Mouse (Mus musculus) stomach, postnatal 0 days (tissue): ENCODE results near the gene Hoxc5. TPM values are rescaled to one million over a fixed set of nuclear protein-coding genes. Genes with fewer than 3 reads are reported as not detected.

Source experiments
- ATAC-seq: fragments of 200-750 bp; cut with Nextera tagmentation; 2 replicates; pipeline ENCODE4 v1.8.0; 2017; ENCODE audit not compliant: low FRiP score, low TSS enrichment
- DNase-seq: peaks from one replicate; pipeline ENCODE4 v3.0.0-alpha.2; 2016; ENCODE audit warnings: low spot score
- H3K27ac ChIP-seq: fragments of 300-500 bp; sonication (generic); replicated peaks from 2 replicates; pipeline ENCODE4 v1.5.1; 2014; ENCODE audit warnings: mild to moderate bottlenecking, control low read depth
- H3K27me3 ChIP-seq: fragments of 300-500 bp; sonication (generic); 2 replicates; pipeline ENCODE4 v1.6.1; 2014; ENCODE audit warnings: low read length; ENCODE audit not compliant: control insufficient read depth, insufficient read depth
- H3K36me3 ChIP-seq: fragments of 300-500 bp; sonication (generic); 2 replicates; pipeline ENCODE4 v1.6.1; 2014; ENCODE audit warnings: low read length, mixed read lengths; ENCODE audit not compliant: control insufficient read depth, insufficient read depth
- H3K4me1 ChIP-seq: fragments of 300-500 bp; sonication (generic); replicated peaks from 2 replicates; pipeline ENCODE4 v1.6.1; 2014; ENCODE audit warnings: antibody characterized with exemption; ENCODE audit not compliant: control insufficient read depth, insufficient read depth
- H3K4me2 ChIP-seq: fragments of 300-500 bp; sonication (generic); replicated peaks from 2 replicates; pipeline ENCODE4 v1.6.1; 2014; ENCODE audit warnings: low read depth, mild to moderate bottlenecking, control low read depth, moderate library complexity
- H3K4me3 ChIP-seq: fragments of 300-500 bp; sonication (generic); 2 replicates; pipeline ENCODE4 v1.5.1; 2014; ENCODE audit warnings: low read depth, low read length, control low read depth
- H3K9ac ChIP-seq: fragments of 300-500 bp; sonication (generic); 2 replicates; pipeline ENCODE4 v1.6.1; 2014; ENCODE audit warnings: mild to moderate bottlenecking, low read length, control low read depth, mixed read lengths
- H3K9me3 ChIP-seq: fragments of 300-500 bp; sonication (generic); 2 replicates; pipeline ENCODE4 v1.6.1; 2016; ENCODE audit warnings: low read length; ENCODE audit not compliant: control insufficient read depth
- CTCF ChIP-seq: IDR thresholded peaks from 2 replicates; pipeline ENCODE4 v1.5.1; 2016; ENCODE audit warnings: antibody characterized with exemption, low read depth, mild to moderate bottlenecking, moderate library complexity
- EP300 ChIP-seq: optimal IDR thresholded peaks from 2 replicates; pipeline ENCODE3; 2016; ENCODE audit warnings: antibody characterized with exemption
- WGBS: fragments of 180-500 bp; shearing (Covaris S2); extraction: QIAGEN DNeasy Blood & Tissue Kit; methylation state at CpG from one replicate; pipeline ENCODE4 v1.1.7; 2014; 5-methylcytosine and 5-hydroxymethylcytosine counted together
- polyA plus RNA-seq: library from polyadenylated mRNA; unstranded; fragments of >200 nt; fragmentation: Nextera tagmentation; extraction: Ambion mirVana; gene quantifications from 2 replicates; pipeline ENCODE4 v1.2.1, GENCODE M21; 2015

Hoxc5 gene
- polyA plus RNA-seq, 1 experiment from 2014 or later = 18.0 TPM

DNA sequence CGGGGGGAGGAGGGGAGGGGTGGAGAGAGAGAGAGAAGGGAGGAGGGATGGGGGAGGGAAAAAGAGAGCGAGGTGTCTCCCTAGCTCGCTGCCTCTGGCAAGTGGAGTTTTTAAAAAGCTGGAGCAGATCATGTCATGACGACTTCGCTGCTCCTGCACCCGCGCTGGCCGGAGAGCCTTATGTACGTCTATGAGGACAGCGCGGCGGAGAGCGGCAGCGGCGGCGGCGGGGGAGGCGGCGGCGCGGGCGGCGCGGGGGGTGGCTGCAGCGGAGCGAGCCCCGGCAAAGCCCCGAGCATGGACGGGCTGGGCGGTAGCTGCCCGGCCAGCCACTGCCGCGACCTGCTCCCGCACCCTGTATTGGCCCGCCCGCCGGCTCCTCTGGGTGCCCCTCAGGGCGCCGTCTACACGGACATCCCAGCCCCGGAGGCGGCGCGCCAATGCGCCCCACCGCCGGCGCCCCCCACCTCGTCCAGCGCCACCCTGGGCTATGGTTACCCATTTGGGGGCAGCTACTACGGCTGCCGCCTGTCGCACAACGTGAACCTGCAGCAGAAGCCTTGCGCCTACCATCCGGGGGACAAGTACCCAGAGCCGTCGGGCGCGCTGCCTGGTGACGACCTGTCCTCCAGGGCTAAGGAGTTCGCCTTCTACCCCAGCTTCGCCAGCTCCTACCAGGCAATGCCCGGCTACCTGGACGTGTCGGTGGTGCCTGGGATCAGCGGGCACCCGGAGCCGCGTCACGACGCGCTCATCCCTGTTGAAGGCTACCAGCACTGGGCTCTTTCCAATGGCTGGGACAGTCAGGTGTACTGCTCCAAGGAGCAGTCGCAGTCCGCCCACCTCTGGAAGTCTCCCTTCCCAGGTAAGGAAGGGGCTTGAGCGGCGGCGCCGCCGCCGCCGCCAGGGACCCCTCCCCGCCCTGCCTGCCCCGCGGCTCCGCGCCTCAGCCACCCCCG, 45.9 kb upstream of the Hoxc5 start, which contains the start of gene Hoxc13:
Gene Hoxc13, plus strand, starts transcription at position 51 of the 959 bp plus-strand sequence.
- peak within 1 kb of the TSS; percentile 42 for H3K4me2 ChIP-seq
- H3K27ac ChIP-seq = no peak within 1 kb of the TSS
- peak within 1 kb of the TSS; percentile 23 for H3K4me3 ChIP-seq
- no peak for DNase-seq
- H3K9me3 ChIP-seq = no peaks in the 10 kb centered on the region
- H3K9ac ChIP-seq = no peak within 1 kb of the TSS
- 4% methylated on average over 69 of the region's 88 CpGs for WGBS
- H3K27me3 ChIP-seq = peaks cover 39% of the 10 kb centered on the region
- H3K4me1 ChIP-seq = no peaks in the 10 kb centered on the region
- TF ChIP-seq EP300 (no peak), CTCF (no peak)
- peak; percentile 49 for ATAC-seq
- no peaks in the 10 kb centered on the region for H3K36me3 ChIP-seq

DNA sequence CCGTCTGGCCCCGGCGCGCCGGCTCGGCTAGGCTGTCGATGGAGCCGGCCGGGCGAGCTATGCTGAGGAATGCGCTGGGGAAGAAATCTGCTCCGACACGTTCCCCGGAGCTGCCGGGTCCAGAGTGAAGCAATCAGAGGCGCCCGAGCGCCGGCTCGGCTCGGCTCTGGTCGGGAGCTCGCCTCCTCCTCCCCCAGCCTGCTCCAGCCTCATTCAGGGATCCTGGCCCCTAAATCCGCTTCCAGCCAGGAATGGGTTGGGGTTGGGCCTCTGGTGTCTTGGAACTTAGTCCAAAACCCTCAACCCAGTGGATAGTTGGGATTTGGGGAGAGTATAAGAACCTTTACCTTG, 45.3 kb upstream of the Hoxc5 start:
- ATAC-seq = peak; percentile 60; the same call in 1 of the 2 replicates
- Histone ChIP-seq H3K36me3 (no peaks in the 10 kb centered on the region), H3K4me2 (peak overlapping the region; percentile 20; the same call in 1 of the 2 replicates), H3K27ac (no peak overlapping the region), H3K9ac (no peak overlapping the region), H3K9me3 (no peaks in the 10 kb centered on the region), H3K4me1 (no peaks in the 10 kb centered on the region), H3K27me3 (peaks cover 36% of the 10 kb centered on the region), H3K4me3 (no peak overlapping the region)
- 2% methylated on average over 24 of the region's 24 CpGs for WGBS
- DNase-seq = peak; percentile 37
- TF ChIP-seq EP300 (no peak), CTCF (no peak)

- TF ChIP-seq CTCF = no peak
- no peak for TF ChIP-seq EP300
- WGBS = 20% methylated on average over 6 of the region's 6 CpGs
- Histone ChIP-seq H3K36me3 (no peaks in the 10 kb centered on the region), H3K9ac (no peak overlapping the region), H3K27ac (no peak overlapping the region), H3K4me2 (no peak overlapping the region), H3K9me3 (no peaks in the 10 kb centered on the region), H3K4me3 (no peak overlapping the region), H3K27me3 (peaks cover 37% of the 10 kb centered on the region), H3K4me1 (no peaks in the 10 kb centered on the region)
- ATAC-seq (no peak), DNase-seq (no peak)
These were observed 44.4 kb upstream of the Hoxc5 start for GRCm38 (mm10) chr15:102922636-102923500.

DNA sequence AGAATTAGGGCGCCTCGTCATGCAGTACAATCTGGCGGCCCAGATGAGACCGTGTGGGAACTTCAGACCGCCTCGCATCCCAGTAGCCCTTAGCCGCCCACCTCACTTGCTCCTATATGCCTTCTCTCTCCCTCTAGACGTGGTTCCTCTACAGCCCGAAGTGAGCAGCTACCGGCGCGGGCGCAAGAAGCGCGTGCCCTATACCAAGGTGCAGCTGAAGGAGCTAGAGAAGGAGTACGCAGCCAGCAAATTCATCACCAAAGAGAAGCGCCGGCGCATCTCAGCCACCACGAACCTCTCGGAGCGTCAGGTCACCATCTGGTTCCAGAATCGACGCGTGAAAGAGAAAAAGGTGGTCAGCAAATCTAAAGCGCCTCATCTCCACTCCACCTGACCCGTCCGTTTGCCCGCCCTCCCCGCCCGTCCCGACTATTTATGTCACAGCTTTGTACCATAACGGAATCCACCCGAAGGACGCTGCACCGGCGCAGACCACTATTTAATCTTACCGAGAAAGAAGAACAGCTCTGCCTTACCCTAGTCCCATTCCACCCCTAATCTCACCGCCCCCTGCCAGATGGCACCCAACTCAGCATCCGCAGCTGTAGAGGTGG, 40.1 kb upstream of the Hoxc5 start:
- no peak overlapping the region for H3K4me3 ChIP-seq
- TF ChIP-seq CTCF (no peak), EP300 (no peak)
- H3K9me3 ChIP-seq = no peaks in the 10 kb centered on the region
- H3K4me1 ChIP-seq = no peaks in the 10 kb centered on the region
- no peaks in the 10 kb centered on the region for H3K36me3 ChIP-seq
- ATAC-seq (no peak), DNase-seq (no peak)
- H3K4me2 ChIP-seq = no peak overlapping the region
- WGBS = 2% methylated on average over 40 of the region's 40 CpGs
- H3K27me3 ChIP-seq = peaks cover 41% of the 10 kb centered on the region
- no peak overlapping the region for H3K27ac ChIP-seq
- no peak overlapping the region for H3K9ac ChIP-seq

DNA sequence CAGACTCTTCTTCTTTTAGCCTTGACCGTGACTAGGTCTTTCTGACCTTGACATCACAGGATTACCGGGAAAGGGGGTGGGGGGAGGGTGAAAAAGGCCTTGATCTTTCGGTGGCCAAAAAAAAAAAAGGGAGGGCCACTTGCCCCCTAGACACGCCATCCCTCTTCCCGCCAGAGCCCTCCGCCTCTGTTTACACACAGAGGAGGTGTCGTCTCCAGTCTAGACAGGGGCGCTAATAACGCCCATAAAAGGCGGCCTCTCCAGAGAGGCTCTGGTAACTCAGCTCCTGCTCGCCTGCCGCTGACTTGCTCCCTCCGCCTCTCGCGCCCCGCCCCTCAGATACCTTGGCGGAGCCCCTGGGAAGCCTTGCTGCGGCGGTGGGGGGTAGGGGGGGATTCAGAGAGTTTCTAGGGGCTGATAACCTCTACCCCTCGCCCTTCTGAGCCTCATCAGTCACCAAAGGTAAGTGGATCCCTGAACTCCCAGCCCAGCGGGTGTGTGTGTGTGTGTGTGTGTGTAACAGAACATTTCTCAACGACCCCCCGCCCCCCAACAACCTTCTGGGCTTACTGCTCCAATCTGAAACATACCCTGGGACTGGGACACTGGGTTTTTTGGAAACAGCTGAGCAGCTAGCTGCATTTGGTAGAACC, 35.4 kb upstream of the Hoxc5 start:
- DNase-seq = no peak
- WGBS = 2% methylated on average over 23 of the region's 23 CpGs

More for the DNA sequence above, 35.4 kb upstream of the Hoxc5 start:
- H3K9ac ChIP-seq = no peak overlapping the region
- H3K4me1 ChIP-seq = no peaks in the 10 kb centered on the region
- no peak overlapping the region for H3K27ac ChIP-seq
- no peak overlapping the region for H3K4me2 ChIP-seq
- no peaks in the 10 kb centered on the region for H3K36me3 ChIP-seq
- peaks cover 60% of the 10 kb centered on the region for H3K27me3 ChIP-seq
- TF ChIP-seq CTCF = no peak
- H3K4me3 ChIP-seq = no peak overlapping the region
- ATAC-seq = no peak
- H3K9me3 ChIP-seq = no peaks in the 10 kb centered on the region
